Mouse (Mus musculus): Measurements from ENCODE around the gene Napepld. TPM values are rescaled to one million over a fixed set of nuclear protein-coding genes. Genes with fewer than 3 reads are reported as not detected.
"Not testable (repeated sequence)": the region's sequence is repeated elsewhere in the genome, so short reads cannot be mapped to it uniquely, and the experiment has no call there.

The Napepld gene
- polyA plus RNA-seq, 1 experiment from 2014 or later, result 2.8 TPM

GRCm38 (mm10) chr5:21729107-21729506 is 27.9 kb upstream of the Napepld start:
- Histone ChIP-seq H3K36me3 (no peaks in the 10 kb centered on the region), H3K27ac (no peak overlapping the region), H3K4me3 (no peak overlapping the region), H3K9me3 (replicated peaks) (no peaks in the 10 kb centered on the region), H3K27me3 (ENCODE audit: low read depth, poor library complexity, severe bottlenecking) (no peaks in the 10 kb centered on the region), H3K4me1 (0 out of 2 replicates have a peak, but pooled peaks cover 4% of the 10 kb centered on the region)
- WGBS, result 77% methylated on average over 5 of the region's 5 CpGs
- DNase-seq (ENCODE audit: low spot score), result no peak

GRCm38 (mm10) chr5:21724872-21725271 is 23.7 kb upstream of the Napepld start:
- whole genome bisulfite sequencing, result 79% methylated on average over 7 of the region's 7 CpGs
- Histone ChIP-seq H3K27me3 (ENCODE audit: low read depth, poor library complexity, severe bottlenecking) (no peaks in the 10 kb centered on the region), H3K4me1 (peaks cover 5% of the 10 kb centered on the region; the same call in 1 of the 2 replicates), H3K9me3 (replicated peaks) (no peaks in the 10 kb centered on the region), H3K36me3 (no peaks in the 10 kb centered on the region), H3K4me3 (no peak overlapping the region), H3K27ac (no peak overlapping the region)
- DNase-seq (ENCODE audit: low spot score), result no peak

- no peaks in the 10 kb centered on the region for H3K36me3 ChIP-seq
- H3K9me3 ChIP-seq (replicated peaks), result no peaks in the 10 kb centered on the region
- 78% methylated on average over 1 of the region's 1 CpGs for WGBS
- peaks cover 5% of the 10 kb centered on the region; the same call in 1 of the 2 replicates for H3K4me1 ChIP-seq
- H3K4me3 ChIP-seq, result no peak overlapping the region
- no peak for DNase-seq (ENCODE audit: low spot score)
- H3K27ac ChIP-seq, result peak overlapping the region; percentile 21; the same call in 1 of the 2 replicates
- H3K27me3 ChIP-seq (ENCODE audit: low read depth, poor library complexity, severe bottlenecking), result no peaks in the 10 kb centered on the region
These were observed 23.2 kb upstream of the Napepld start for GRCm38 (mm10) chr5:21724427-21724826.

GRCm38 (mm10) chr5:21719209-21719608 is 18.0 kb upstream of the Napepld start:
- Histone ChIP-seq H3K4me1 (peaks cover 5% of the 10 kb centered on the region; the same call in 1 of the 2 replicates), H3K4me3 (no peak overlapping the region), H3K36me3 (no peaks in the 10 kb centered on the region), H3K9me3 (replicated peaks) (no peaks in the 10 kb centered on the region), H3K27me3 (ENCODE audit: low read depth, poor library complexity, severe bottlenecking) (no peaks in the 10 kb centered on the region), H3K27ac (no peak overlapping the region)
- WGBS, result 91% methylated on average over 2 of the region's 2 CpGs
- DNase-seq (ENCODE audit: low spot score), result no peak

- 89% methylated on average over 5 of the region's 5 CpGs for WGBS
- Histone ChIP-seq H3K9me3 (replicated peaks) (no peaks in the 10 kb centered on the region), H3K4me3 (no peak overlapping the region), H3K4me1 (peaks cover 5% of the 10 kb centered on the region; the same call in 1 of the 2 replicates), H3K27me3 (ENCODE audit: low read depth, poor library complexity, severe bottlenecking) (no peaks in the 10 kb centered on the region), H3K36me3 (no peaks in the 10 kb centered on the region), H3K27ac (no peak overlapping the region)
- DNase-seq (ENCODE audit: low spot score), result no peak
These were observed 17.4 kb upstream of the Napepld start for GRCm38 (mm10) chr5:21718546-21718945.

GRCm38 (mm10) chr5:21717165-21717715 is 16.0 kb upstream of the Napepld start:
- no peak overlapping the region for H3K27ac ChIP-seq
- H3K4me1 ChIP-seq, result peaks cover 3% of the 10 kb centered on the region; the same call in 1 of the 2 replicates
- no peak for DNase-seq (ENCODE audit: low spot score)
- WGBS, result 91% methylated on average over 10 of the region's 10 CpGs
- no peak overlapping the region for H3K4me3 ChIP-seq
- H3K36me3 ChIP-seq, result no peaks in the 10 kb centered on the region
- no peaks in the 10 kb centered on the region for H3K27me3 ChIP-seq (ENCODE audit: low read depth, poor library complexity, severe bottlenecking)
- no peaks in the 10 kb centered on the region for H3K9me3 ChIP-seq (replicated peaks)

GRCm38 (mm10) chr5:21714447-21714846 is 13.3 kb upstream of the Napepld start:
- no peaks in the 10 kb centered on the region for H3K9me3 ChIP-seq (replicated peaks)
- DNase-seq (ENCODE audit: low spot score), result no peak
- H3K27ac ChIP-seq, result no peak overlapping the region
- 93% methylated on average over 4 of the region's 4 CpGs for whole genome bisulfite sequencing
- H3K4me1 ChIP-seq, result no peaks in the 10 kb centered on the region
- H3K36me3 ChIP-seq, result no peaks in the 10 kb centered on the region
- no peaks in the 10 kb centered on the region for H3K27me3 ChIP-seq (ENCODE audit: low read depth, poor library complexity, severe bottlenecking)
- H3K4me3 ChIP-seq, result no peak overlapping the region

- Histone ChIP-seq H3K27me3 (ENCODE audit: low read depth, poor library complexity, severe bottlenecking) (no peaks in the 10 kb centered on the region), H3K36me3 (no peaks in the 10 kb centered on the region), H3K4me1 (no peaks in the 10 kb centered on the region), H3K4me3 (no peak overlapping the region), H3K27ac (no peak overlapping the region), H3K9me3 (replicated peaks) (no peaks in the 10 kb centered on the region)
- 81% methylated on average over 13 of the region's 13 CpGs for WGBS
- no peak for DNase-seq (ENCODE audit: low spot score)
These were observed 11.0 kb upstream of the Napepld start for GRCm38 (mm10) chr5:21712127-21712715.

GRCm38 (mm10) chr5:21708011-21708410 is 6.8 kb upstream of the Napepld start:
- not testable (repeated sequence) for DNase-seq (ENCODE audit: low spot score); H3K9me3 ChIP-seq (replicated peaks); H3K27me3 ChIP-seq (ENCODE audit: low read depth, poor library complexity, severe bottlenecking); H3K36me3 ChIP-seq; H3K4me1 ChIP-seq; H3K27ac ChIP-seq; H3K4me3 ChIP-seq
- 91% methylated on average over 8 of the region's 8 CpGs for WGBS

GRCm38 (mm10) chr5:21706546-21706945 is 5.3 kb upstream of the Napepld start:
- no peak overlapping the region for H3K27ac ChIP-seq
- no peaks in the 10 kb centered on the region for H3K36me3 ChIP-seq
- no peaks in the 10 kb centered on the region for H3K4me1 ChIP-seq
- 98% methylated on average over 4 of the region's 4 CpGs for WGBS
- no peaks in the 10 kb centered on the region for H3K9me3 ChIP-seq (replicated peaks)
- no peak overlapping the region for H3K4me3 ChIP-seq
- DNase-seq (ENCODE audit: low spot score), result no peak
- no peaks in the 10 kb centered on the region for H3K27me3 ChIP-seq (ENCODE audit: low read depth, poor library complexity, severe bottlenecking)

GRCm38 (mm10) chr5:21703708-21704107 is 2.5 kb upstream of the Napepld start:
- DNase-seq (ENCODE audit: low spot score), result no peak
- no peaks in the 10 kb centered on the region for H3K4me1 ChIP-seq
- no peaks in the 10 kb centered on the region for H3K36me3 ChIP-seq
- 86% methylated on average over 3 of the region's 3 CpGs for WGBS
- no peaks in the 10 kb centered on the region for H3K9me3 ChIP-seq (replicated peaks)
- H3K27me3 ChIP-seq (ENCODE audit: low read depth, poor library complexity, severe bottlenecking), result no peaks in the 10 kb centered on the region
- no peak overlapping the region for H3K27ac ChIP-seq
- H3K4me3 ChIP-seq, result no peak overlapping the region

GRCm38 (mm10) chr5:21702873-21703475 is 1.8 kb upstream of the Napepld start:
- no peaks in the 10 kb centered on the region for H3K36me3 ChIP-seq
- no peaks in the 10 kb centered on the region for H3K9me3 ChIP-seq (replicated peaks)
- H3K27ac ChIP-seq, result no peak overlapping the region
- H3K4me1 ChIP-seq, result no peaks in the 10 kb centered on the region
- DNase-seq (ENCODE audit: low spot score), result no peak
- H3K27me3 ChIP-seq (ENCODE audit: low read depth, poor library complexity, severe bottlenecking), result no peaks in the 10 kb centered on the region
- 89% methylated on average over 6 of the region's 6 CpGs for WGBS
- H3K4me3 ChIP-seq, result no peak overlapping the region

GRCm38 (mm10) chr5:21702009-21702364 is 791 bp upstream of the Napepld start:
- Histone ChIP-seq H3K4me1 (no peaks in the 10 kb centered on the region), H3K27me3 (ENCODE audit: low read depth, poor library complexity, severe bottlenecking) (no peaks in the 10 kb centered on the region), H3K36me3 (no peaks in the 10 kb centered on the region), H3K27ac (peak overlapping the region; percentile 99), H3K9me3 (replicated peaks) (no peaks in the 10 kb centered on the region), H3K4me3 (peak overlapping the region; percentile 82)
- 67% methylated on average over 2 of the region's 2 CpGs for WGBS
- DNase-seq (ENCODE audit: low spot score), result no peak

Data from limb, embryonic 10.5 days (tissue).